Mouse (Mus musculus) kidney, embryonic 14.5 days (tissue): ENCODE results near the gene A030003K21Rik. TPM values are rescaled to one million over a fixed set of nuclear protein-coding genes. Genes with fewer than 3 reads are reported as not detected.
"Not testable (repeated sequence)": the region's sequence is repeated elsewhere in the genome, so short reads cannot be mapped to it uniquely, and the experiment has no call there.

Source experiments
- ATAC-seq: fragments of 200-750 bp; cut with Nextera tagmentation; 2 replicates; pipeline ENCODE4 v1.8.0; 2017; ENCODE audit warnings: moderate number of reproducible peaks, mild to moderate bottlenecking, moderate TSS enrichment, moderate library complexity; ENCODE audit not compliant: low FRiP score, low TSS enrichment
- H3K27ac ChIP-seq: fragments of 300-500 bp; sonication (generic); 2 replicates; pipeline ENCODE4 v1.5.1; 2014; ENCODE audit warnings: low read depth, mild to moderate bottlenecking, low read length, moderate library complexity, mixed read lengths
- H3K27me3 ChIP-seq: fragments of 300-500 bp; sonication (generic); 2 replicates; pipeline ENCODE4 v1.6.1; 2014; ENCODE audit warnings: mild to moderate bottlenecking, low read length; ENCODE audit not compliant: control insufficient read depth, insufficient read depth
- H3K36me3 ChIP-seq: fragments of 300-500 bp; sonication (generic); 2 replicates; pipeline ENCODE4 v1.6.1; 2014; ENCODE audit warnings: low read length, mixed read lengths; ENCODE audit not compliant: control insufficient read depth, insufficient read depth
- H3K4me1 ChIP-seq: fragments of 300-500 bp; sonication (generic); 2 replicates; pipeline ENCODE4 v1.6.1; 2014; ENCODE audit warnings: low read length, mixed read lengths; ENCODE audit not compliant: control insufficient read depth, insufficient read depth
- H3K4me2 ChIP-seq: fragments of 300-500 bp; sonication (generic); replicated peaks from 2 replicates; pipeline ENCODE4 v1.6.1; 2014; ENCODE audit warnings: low read depth, mild to moderate bottlenecking, low read length
- H3K4me3 ChIP-seq: fragments of 300-500 bp; sonication (generic); 2 replicates; pipeline ENCODE4 v1.5.1; 2014; ENCODE audit warnings: mild to moderate bottlenecking, low read length
- H3K9ac ChIP-seq: fragments of 300-500 bp; sonication (generic); 2 replicates; pipeline ENCODE4 v1.6.1; 2014; ENCODE audit warnings: low read depth, mild to moderate bottlenecking, low read length, moderate library complexity
- H3K9me3 ChIP-seq: fragments of 300-500 bp; sonication (generic); 2 replicates; pipeline ENCODE4 v1.6.1; 2016; ENCODE audit warnings: low read length; ENCODE audit not compliant: control insufficient read depth
- WGBS: fragments of 180-500 bp; shearing (Covaris S2); extraction: QIAGEN DNeasy Blood & Tissue Kit; methylation state at CpG from one replicate; pipeline ENCODE4 v1.1.7; 2014; 5-methylcytosine and 5-hydroxymethylcytosine counted together
- polyA plus RNA-seq: library from polyadenylated mRNA; unstranded; fragments of >200 nt; fragmentation: Nextera tagmentation; extraction: Ambion mirVana; gene quantifications from 2 replicates; pipeline ENCODE4 v1.2.1, GENCODE M21; 2014

Gene A030003K21Rik
- not detected in 2 replicates for polyA plus RNA-seq

DNA sequence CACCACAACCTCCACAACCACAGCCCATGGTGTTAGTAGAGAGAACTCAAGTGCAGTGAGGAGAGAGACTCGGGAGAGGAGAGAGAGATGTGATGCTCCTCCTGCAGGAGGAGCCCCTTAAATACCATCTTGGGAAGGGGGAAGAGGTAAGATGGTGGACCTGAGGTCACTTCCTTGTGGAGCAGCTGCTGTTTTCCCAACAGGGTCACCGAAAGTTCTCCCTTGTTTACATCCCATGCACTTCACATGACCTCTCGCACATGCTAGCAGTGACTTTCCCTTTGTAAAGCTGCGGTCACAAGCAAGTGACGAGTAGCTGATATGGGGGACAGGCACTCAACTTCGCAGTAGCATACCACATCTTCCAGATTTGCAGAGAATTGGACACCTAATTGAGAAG, at the start of gene A030003K21Rik:
A030003K21Rik (minus strand) TSS at position 94 of the 400 bp plus-strand sequence.
- not testable (repeated sequence) for H3K4me3 ChIP-seq, ATAC-seq, H3K4me1 ChIP-seq, H3K27me3 ChIP-seq, H3K36me3 ChIP-seq, H3K4me2 ChIP-seq, H3K9ac ChIP-seq, H3K9me3 ChIP-seq, H3K27ac ChIP-seq
- no CpG with 5 or more reads among the region's 6 CpGs for WGBS

DNA sequence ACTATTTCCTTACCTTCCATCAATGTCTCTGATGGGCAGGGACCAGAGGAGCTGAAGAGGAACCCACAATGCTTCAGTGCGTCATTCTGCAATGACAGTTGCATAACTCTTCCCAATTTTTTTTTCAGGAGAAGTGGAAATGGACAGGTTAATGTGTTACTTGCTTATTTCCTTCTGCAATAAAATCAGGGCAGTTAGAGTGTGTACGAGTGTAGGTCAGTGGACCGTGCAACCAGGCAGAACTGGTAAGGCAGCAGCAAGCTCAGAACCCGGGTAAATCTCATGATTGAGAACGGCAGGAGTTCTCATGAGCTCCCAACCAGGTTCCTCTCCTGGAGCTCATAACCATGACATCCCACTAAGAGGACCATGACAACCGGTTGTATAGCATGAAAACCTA, 48.9 kb upstream of the A030003K21Rik start:
- Histone ChIP-seq H3K4me1 (no peaks in the 10 kb centered on the region), H3K4me3 (no peak overlapping the region), H3K4me2 (no peak overlapping the region), H3K9ac (no peak overlapping the region), H3K27ac (no peak overlapping the region), H3K27me3 (no peaks in the 10 kb centered on the region), H3K9me3 (no peaks in the 10 kb centered on the region), H3K36me3 (no peaks in the 10 kb centered on the region)
- no peak for ATAC-seq
- WGBS: 66% methylated on average over 6 of the region's 6 CpGs

DNA sequence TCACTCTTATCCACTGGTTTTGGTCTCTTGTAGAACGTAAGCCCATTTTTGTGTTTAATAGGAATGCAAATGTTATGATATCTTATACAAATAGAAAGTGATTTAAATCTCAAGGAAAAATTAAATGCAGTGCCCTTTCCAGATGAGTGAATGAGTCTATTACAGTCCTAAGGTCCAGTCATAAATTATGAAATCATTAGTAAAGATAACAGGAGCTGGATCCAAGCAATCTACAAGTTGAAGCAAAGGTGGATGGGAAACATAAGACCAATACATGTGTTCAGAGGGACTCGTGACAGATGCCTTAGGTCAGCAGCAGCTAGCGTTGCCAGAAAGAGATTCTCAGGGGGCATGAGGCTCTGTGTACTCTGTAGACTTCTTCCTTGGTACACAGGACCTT, 48.4 kb upstream of the A030003K21Rik start:
- Histone ChIP-seq H3K4me1 (no peaks in the 10 kb centered on the region), H3K27me3 (no peaks in the 10 kb centered on the region), H3K27ac (no peak overlapping the region), H3K9me3 (no peaks in the 10 kb centered on the region), H3K9ac (no peak overlapping the region), H3K36me3 (no peaks in the 10 kb centered on the region), H3K4me2 (no peak overlapping the region), H3K4me3 (no peak overlapping the region)
- no peak for ATAC-seq
- 82% methylated on average over 3 of the region's 3 CpGs for WGBS

DNA sequence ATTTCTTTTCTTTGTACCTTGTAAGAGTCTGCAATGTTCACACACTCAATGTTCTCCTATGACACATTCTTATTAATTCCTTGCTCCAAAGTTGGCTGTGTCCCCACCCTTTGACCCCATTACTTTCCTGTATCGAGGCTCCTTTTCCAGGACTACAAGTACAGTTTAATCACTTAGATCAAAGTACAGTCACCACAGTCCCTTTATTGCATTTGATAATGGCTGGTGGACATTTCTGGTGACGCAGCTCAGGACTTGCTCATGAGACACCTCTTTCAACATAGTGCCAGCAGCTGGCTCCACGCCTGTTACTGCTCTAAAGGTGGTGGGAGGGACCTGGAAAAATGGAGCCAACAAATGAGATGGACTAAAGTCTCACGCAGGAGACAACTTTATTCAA, 47.9 kb upstream of the A030003K21Rik start:
- WGBS: 73% methylated on average over 4 of the region's 4 CpGs
- no peaks in the 10 kb centered on the region for H3K9me3 ChIP-seq
- H3K27ac ChIP-seq: no peak overlapping the region
- no peak overlapping the region for H3K4me2 ChIP-seq
- H3K36me3 ChIP-seq: no peaks in the 10 kb centered on the region
- H3K4me3 ChIP-seq: no peak overlapping the region
- no peak for ATAC-seq
- H3K4me1 ChIP-seq: no peaks in the 10 kb centered on the region
- no peaks in the 10 kb centered on the region for H3K27me3 ChIP-seq
- no peak overlapping the region for H3K9ac ChIP-seq

DNA sequence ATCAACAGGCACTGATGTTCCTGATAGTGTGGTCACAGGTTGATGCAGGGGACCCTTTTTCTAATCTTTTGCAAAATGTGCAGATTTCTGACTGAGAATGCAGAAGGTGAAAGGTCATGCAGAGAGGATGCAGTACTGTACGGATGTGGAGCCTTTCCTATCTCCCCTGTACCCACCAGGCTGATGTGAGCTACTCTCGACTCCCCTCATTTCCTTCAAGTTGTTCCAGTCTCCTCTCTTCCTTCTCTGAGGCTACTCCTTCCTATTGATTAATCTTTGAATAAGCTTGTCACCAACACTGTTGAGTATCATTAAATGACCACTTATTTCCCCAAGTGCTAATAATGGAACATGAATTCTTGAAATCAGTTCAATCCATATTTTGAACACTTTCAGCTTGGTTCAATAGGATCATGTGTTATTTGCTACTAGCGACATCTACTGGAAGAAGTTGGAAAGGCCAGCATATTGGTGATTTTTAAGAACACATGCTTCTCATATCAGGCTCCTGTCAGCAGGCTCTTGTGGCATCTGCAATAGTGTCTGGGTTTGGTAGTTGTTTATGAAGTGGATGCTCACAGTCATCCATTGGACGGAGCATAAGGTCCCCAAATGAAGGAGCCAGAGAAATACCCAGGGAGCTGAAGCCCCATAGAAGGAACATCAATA, 44.5 kb upstream of the A030003K21Rik start:
- no peaks in the 10 kb centered on the region for H3K4me1 ChIP-seq
- H3K9me3 ChIP-seq: peaks cover 6% of the 10 kb centered on the region; the same call in 1 of the 2 replicates
- H3K27me3 ChIP-seq: no peaks in the 10 kb centered on the region
- H3K4me2 ChIP-seq: no peak overlapping the region
- H3K9ac ChIP-seq: no peak overlapping the region
- no peak overlapping the region for H3K27ac ChIP-seq
- 40% methylated on average over 4 of the region's 4 CpGs for WGBS
- H3K36me3 ChIP-seq: no peaks in the 10 kb centered on the region
- no peak overlapping the region for H3K4me3 ChIP-seq
- no peak for ATAC-seq

DNA sequence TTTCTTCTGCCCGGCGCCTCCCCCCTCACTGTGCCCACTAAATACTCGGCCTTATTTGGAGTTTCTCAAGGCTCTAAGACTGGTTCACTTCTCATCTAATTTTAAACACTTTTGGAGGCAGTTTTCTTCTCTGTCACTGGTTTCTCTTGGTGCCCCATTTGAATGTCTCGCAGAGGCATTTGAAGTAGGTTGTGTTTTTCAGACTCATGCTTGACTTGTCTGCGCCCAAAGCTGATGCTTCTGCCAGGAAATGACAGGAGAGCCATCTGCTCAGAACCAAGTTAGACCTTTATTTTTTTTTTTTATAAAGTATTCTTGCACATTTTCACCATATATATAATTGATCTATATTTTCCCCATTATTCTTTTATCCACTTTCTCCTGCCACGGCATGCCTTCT, 43.5 kb upstream of the A030003K21Rik start:
- no peak overlapping the region for H3K4me3 ChIP-seq
- peaks cover 6% of the 10 kb centered on the region; the same call in 1 of the 2 replicates for H3K9me3 ChIP-seq
- no peak overlapping the region for H3K4me2 ChIP-seq
- H3K36me3 ChIP-seq: no peaks in the 10 kb centered on the region
- H3K4me1 ChIP-seq: no peaks in the 10 kb centered on the region
- no peak overlapping the region for H3K9ac ChIP-seq
- WGBS: 90% methylated on average over 6 of the region's 6 CpGs
- H3K27ac ChIP-seq: no peak overlapping the region
- no peak for ATAC-seq
- H3K27me3 ChIP-seq: no peaks in the 10 kb centered on the region

DNA sequence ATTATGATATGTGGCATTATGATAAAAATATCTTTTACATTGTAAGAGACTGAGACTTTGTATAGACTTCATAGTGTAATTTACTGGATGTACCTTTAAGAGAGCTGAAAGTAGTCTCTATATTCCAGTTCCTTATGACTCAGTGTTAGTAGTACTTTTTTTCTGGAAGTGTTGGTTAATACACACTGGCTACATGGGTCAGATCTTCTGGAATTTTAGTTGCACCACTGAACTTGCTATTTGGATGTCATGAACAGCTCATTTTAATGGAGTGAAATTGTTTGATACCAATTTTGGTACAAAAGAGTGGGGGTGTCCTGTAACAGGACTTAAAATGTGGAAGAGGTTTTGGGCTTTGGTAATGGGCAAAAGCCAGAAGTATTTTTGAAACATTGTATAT, 34.7 kb upstream of the A030003K21Rik start:
- no peak for ATAC-seq
- no peaks in the 10 kb centered on the region for H3K4me1 ChIP-seq
- no peak overlapping the region for H3K27ac ChIP-seq
- H3K36me3 ChIP-seq: no peaks in the 10 kb centered on the region
- no peak overlapping the region for H3K9ac ChIP-seq
- no peaks in the 10 kb centered on the region for H3K9me3 ChIP-seq
- no peaks in the 10 kb centered on the region for H3K27me3 ChIP-seq
- no peak overlapping the region for H3K4me2 ChIP-seq
- no peak overlapping the region for H3K4me3 ChIP-seq

DNA sequence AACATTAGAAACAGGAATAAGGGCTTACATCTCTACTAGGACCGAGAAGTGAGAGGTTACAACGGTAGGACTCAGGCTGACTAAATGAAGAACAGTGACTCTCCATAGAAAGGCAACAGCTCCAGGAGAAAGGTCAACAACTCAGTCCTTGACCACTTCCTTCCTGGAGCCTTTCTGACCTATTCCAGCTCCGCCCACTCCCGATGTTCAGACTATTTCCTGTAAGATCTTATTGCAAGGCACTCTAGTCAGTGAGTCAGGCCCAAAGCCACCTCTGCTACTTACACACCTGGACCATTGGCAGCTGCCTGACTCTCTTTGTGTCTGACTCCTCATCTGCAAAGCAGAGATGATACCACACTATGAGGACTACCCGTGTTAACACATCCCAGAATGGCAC, 32.6 kb upstream of the A030003K21Rik start:
- H3K36me3 ChIP-seq: no peaks in the 10 kb centered on the region
- no peak overlapping the region for H3K27ac ChIP-seq
- no peak overlapping the region for H3K9ac ChIP-seq
- H3K9me3 ChIP-seq: no peaks in the 10 kb centered on the region
- no peak for ATAC-seq
- no peaks in the 10 kb centered on the region for H3K27me3 ChIP-seq
- H3K4me3 ChIP-seq: no peak overlapping the region
- WGBS: 76% methylated on average over 5 of the region's 5 CpGs
- no peak overlapping the region for H3K4me2 ChIP-seq
- no peaks in the 10 kb centered on the region for H3K4me1 ChIP-seq

DNA sequence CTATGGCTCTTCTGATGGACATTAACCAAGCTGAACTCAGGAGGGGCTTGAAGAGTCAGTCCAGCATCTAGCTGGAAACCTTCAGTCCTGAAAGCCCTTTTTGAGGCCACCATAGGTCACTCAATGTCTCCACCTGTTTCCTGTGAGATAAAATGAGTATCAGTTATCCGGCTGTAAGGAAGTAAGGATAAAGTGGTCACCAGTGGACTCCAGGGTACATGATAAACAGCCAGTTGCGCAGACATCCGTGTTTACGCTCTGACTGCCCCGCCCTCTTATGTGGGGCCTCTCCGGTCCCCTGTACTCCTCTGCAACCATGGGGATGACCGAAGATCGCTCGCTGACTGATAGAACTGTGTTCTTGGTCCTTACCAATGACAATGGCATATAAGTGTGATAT, 31.2 kb upstream of the A030003K21Rik start:
- Histone ChIP-seq H3K4me2 (no peak overlapping the region), H3K36me3 (no peaks in the 10 kb centered on the region), H3K27me3 (no peaks in the 10 kb centered on the region), H3K4me3 (no peak overlapping the region), H3K9ac (no peak overlapping the region), H3K9me3 (no peaks in the 10 kb centered on the region), H3K4me1 (no peaks in the 10 kb centered on the region), H3K27ac (no peak overlapping the region)
- ATAC-seq: no peak
- WGBS: 81% methylated on average over 9 of the region's 9 CpGs
